Mouse (Mus musculus) hindbrain, postnatal 0 days (tissue): ENCODE measurements at regions not wholly inside any gene's neighbourhood (a gene's known extent, or its start where the extent isn't known, plus 50 kb on each side); places are given as distances from the start of the nearest gene placed in this dataset.

Experiments
- ATAC-seq: fragments of 200-750 bp; cut with Nextera tagmentation; 2 replicates; pipeline ENCODE4 v1.8.0; 2017; ENCODE audit warnings: mild to moderate bottlenecking, moderate TSS enrichment, moderate library complexity
- DNase-seq: peaks from one replicate; pipeline ENCODE4 v3.0.0-alpha.2; 2015; ENCODE audit warnings: low spot score
- H3K27ac ChIP-seq: fragments of 300-500 bp; sonication (generic); 2 replicates; pipeline ENCODE4 v1.5.1; 2014; ENCODE audit warnings: mild to moderate bottlenecking
- H3K27me3 ChIP-seq: fragments of 300-500 bp; sonication (generic); 2 replicates; pipeline ENCODE4 v1.6.1; 2014; ENCODE audit warnings: low read length, mixed read lengths; ENCODE audit not compliant: insufficient read depth
- H3K36me3 ChIP-seq: fragments of 300-500 bp; sonication (generic); 2 replicates; pipeline ENCODE4 v1.6.1; 2014; ENCODE audit warnings: low read length, mixed read lengths; ENCODE audit not compliant: insufficient read depth
- H3K4me1 ChIP-seq: fragments of 300-500 bp; sonication (generic); 2 replicates; pipeline ENCODE4 v1.6.1; 2014; ENCODE audit warnings: antibody characterized with exemption, low read length, mixed read lengths; ENCODE audit not compliant: insufficient read depth
- H3K4me2 ChIP-seq: fragments of 300-500 bp; sonication (generic); 2 replicates; pipeline ENCODE4 v1.6.1; 2014; ENCODE audit warnings: low read depth, mild to moderate bottlenecking, low read length, moderate library complexity, mixed read lengths
- H3K4me3 ChIP-seq: fragments of 300-500 bp; sonication (generic); 2 replicates; pipeline ENCODE4 v1.5.1; 2014; ENCODE audit warnings: low read length
- H3K9ac ChIP-seq: fragments of 300-500 bp; sonication (generic); replicated peaks from 2 replicates; pipeline ENCODE4 v1.6.1; 2014; ENCODE audit warnings: mild to moderate bottlenecking, low read length, moderate library complexity, mixed read lengths
- H3K9me3 ChIP-seq: fragments of 300-500 bp; sonication (generic); 2 replicates; pipeline ENCODE4 v1.6.1; 2016; ENCODE audit warnings: low read length, mixed read lengths
- CTCF ChIP-seq: IDR thresholded peaks from 2 replicates; pipeline ENCODE4 v1.5.1; 2016; ENCODE audit warnings: antibody characterized with exemption, control low read depth, low read depth
- WGBS: fragments of 180-500 bp; shearing (Covaris S2); extraction: QIAGEN DNeasy Blood & Tissue Kit; methylation state at CpG from one replicate; pipeline ENCODE4 v1.1.7; 2014; 5-methylcytosine and 5-hydroxymethylcytosine counted together

DNA sequence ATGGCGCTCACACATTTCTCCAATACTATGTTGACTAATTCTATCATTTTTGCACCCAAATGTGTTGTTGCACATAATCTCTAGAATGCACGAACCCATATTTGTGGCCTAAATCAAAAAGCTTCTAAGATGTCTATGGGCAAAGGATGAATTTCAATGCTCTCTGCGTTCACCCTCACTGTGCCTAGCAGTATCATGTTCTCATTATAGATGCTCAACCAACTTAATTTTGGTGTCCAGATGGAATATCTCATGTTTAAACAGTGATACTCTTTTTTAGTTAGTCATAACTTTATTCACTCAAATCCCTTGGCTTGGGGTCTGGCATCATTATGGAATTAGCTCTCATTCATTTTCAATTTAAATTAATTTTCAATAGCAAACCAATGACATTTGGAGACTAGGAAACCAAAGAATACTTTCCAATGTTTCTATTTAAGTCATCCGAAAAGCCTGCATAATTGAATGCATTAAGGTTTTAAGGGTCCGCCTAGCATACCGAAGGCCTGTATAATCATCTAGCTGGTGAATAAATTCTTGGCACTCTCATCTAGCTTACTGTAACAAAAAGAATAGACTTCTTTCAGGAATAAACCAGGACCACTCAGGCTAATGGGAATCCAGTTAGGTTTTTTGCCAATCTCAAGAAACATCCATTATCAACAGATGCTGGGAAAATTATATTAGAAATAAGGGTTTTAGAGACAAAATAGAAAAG, 1050.7 kb downstream of the Cdh8 start:
- Histone ChIP-seq H3K27me3 (no peaks in the 10 kb centered on the region), H3K27ac (no peak overlapping the region), H3K4me2 (no peak overlapping the region), H3K36me3 (no peaks in the 10 kb centered on the region), H3K9ac (no peak overlapping the region), H3K4me1 (no peaks in the 10 kb centered on the region), H3K9me3 (no peaks in the 10 kb centered on the region), H3K4me3 (no peak overlapping the region)
- 67% methylated on average over 6 of the region's 6 CpGs for WGBS
- DNase-seq (no peak), ATAC-seq (no peak)
- TF ChIP-seq CTCF = no peak

DNA sequence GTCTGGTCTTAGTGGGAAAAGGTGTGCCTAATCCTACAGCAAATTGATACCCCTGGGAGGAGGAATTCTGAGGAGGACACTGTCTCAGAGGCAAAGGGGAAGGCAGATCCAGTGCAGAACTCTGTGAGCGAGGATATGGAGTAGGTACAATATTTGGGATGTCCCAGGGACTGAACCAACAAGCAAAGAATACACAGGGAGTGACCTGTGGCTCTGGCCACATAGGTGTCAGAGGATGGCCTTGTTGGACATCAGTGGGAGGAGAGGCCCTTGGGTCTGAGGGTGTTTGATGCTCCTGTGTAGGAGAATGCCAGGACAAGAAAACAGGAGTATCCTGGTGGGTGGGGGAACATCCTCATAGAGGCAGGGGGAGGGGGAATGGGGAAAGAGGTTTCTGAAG, 1079.0 kb downstream of the Cdh8 start:
- 97% methylated on average over 1 of the region's 1 CpGs for WGBS
- H3K27ac ChIP-seq = no peak overlapping the region
- no peak overlapping the region for H3K9ac ChIP-seq
- H3K27me3 ChIP-seq = no peaks in the 10 kb centered on the region
- H3K4me3 ChIP-seq = no peak overlapping the region
- DNase-seq = no peak
- no peaks in the 10 kb centered on the region for H3K36me3 ChIP-seq
- no peak overlapping the region for H3K4me2 ChIP-seq
- H3K4me1 ChIP-seq = no peaks in the 10 kb centered on the region
- no peak for ATAC-seq
- no peaks in the 10 kb centered on the region for H3K9me3 ChIP-seq
- TF ChIP-seq CTCF = no peak

- H3K27ac ChIP-seq = no peak overlapping the region
- H3K4me3 ChIP-seq = no peak overlapping the region
- no peak overlapping the region for H3K9ac ChIP-seq
- H3K4me2 ChIP-seq = no peak overlapping the region
- H3K36me3 ChIP-seq = no peaks in the 10 kb centered on the region
- H3K27me3 ChIP-seq = no peaks in the 10 kb centered on the region
- no peak for TF ChIP-seq CTCF
- WGBS = 16% methylated on average over 2 of the region's 2 CpGs
- no peak for DNase-seq
- H3K9me3 ChIP-seq = no peaks in the 10 kb centered on the region
- ATAC-seq = no peak
- H3K4me1 ChIP-seq = no peaks in the 10 kb centered on the region
These were observed 1106.8 kb downstream of the Cdh8 start for GRCm38 (mm10) chr8:98309405-98309990.

DNA sequence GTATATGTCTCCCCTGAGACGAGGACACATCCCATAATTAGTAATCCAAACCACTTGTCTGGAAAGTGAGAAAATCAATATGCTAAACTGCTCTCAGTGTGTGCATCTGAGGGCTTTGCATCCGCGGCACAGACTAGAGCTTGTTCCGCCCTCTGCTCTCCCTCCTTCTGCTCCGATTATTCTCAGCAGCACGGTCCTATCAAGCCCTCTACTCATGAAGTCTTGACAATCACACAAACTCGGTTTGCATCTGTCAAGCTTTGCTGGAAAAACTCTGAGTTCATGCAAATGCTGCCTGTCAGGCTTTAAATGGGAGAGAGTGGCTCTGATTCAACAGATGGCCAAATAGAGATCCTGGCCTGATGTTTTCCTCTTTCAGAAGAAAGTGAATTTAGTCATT, 1121.3 kb downstream of the Cdh8 start:
- no peaks in the 10 kb centered on the region for H3K36me3 ChIP-seq
- no peaks in the 10 kb centered on the region for H3K4me1 ChIP-seq
- peak; percentile 8 for DNase-seq
- 32% methylated on average over 7 of the region's 7 CpGs for WGBS
- no peaks in the 10 kb centered on the region for H3K27me3 ChIP-seq
- no peak for TF ChIP-seq CTCF
- H3K27ac ChIP-seq = no peak overlapping the region
- no peaks in the 10 kb centered on the region for H3K9me3 ChIP-seq
- H3K4me2 ChIP-seq = peak overlapping the region; percentile 39; the same call in 1 of the 2 replicates
- no peak for ATAC-seq
- no peak overlapping the region for H3K9ac ChIP-seq
- H3K4me3 ChIP-seq = no peak overlapping the region

DNA sequence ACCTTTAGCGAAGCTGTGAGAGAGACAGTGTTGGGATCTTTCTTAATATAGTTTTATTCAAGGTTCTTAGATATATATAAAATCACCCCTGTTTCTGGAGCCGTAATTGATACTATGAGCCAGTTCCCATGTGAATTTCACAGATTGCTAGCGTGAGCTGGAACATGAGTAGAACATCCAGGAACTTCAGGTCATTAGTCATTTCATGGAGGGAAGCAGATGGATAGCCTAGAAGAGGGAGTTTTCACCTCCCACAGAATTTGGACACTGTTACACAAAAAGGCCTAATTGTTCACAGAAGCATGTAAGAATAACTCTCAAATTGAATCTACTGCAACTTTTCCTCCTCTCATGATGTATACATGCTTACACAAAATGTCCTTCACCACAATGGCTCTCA, 1156.0 kb downstream of the Cdh8 start:
- ATAC-seq = no peak
- no peak overlapping the region for H3K4me2 ChIP-seq
- no peak overlapping the region for H3K9ac ChIP-seq
- no peak for TF ChIP-seq CTCF
- H3K27me3 ChIP-seq = no peaks in the 10 kb centered on the region
- H3K4me3 ChIP-seq = no peak overlapping the region
- no peak for DNase-seq
- H3K9me3 ChIP-seq = no peaks in the 10 kb centered on the region
- no peaks in the 10 kb centered on the region for H3K36me3 ChIP-seq
- 79% methylated on average over 3 of the region's 3 CpGs for WGBS
- no peak overlapping the region for H3K27ac ChIP-seq
- H3K4me1 ChIP-seq = no peaks in the 10 kb centered on the region

- ATAC-seq = no peak
- DNase-seq = no peak
- Histone ChIP-seq H3K36me3 (no peaks in the 10 kb centered on the region), H3K9ac (no peak overlapping the region), H3K27ac (no peak overlapping the region), H3K9me3 (no peaks in the 10 kb centered on the region), H3K27me3 (no peaks in the 10 kb centered on the region), H3K4me2 (no peak overlapping the region), H3K4me1 (no peaks in the 10 kb centered on the region), H3K4me3 (no peak overlapping the region)
- no peak for TF ChIP-seq CTCF
- WGBS = 67% methylated on average over 6 of the region's 6 CpGs
These were observed 1172.8 kb downstream of the Cdh8 start for GRCm38 (mm10) chr8:98243328-98243926.

GRCm38 (mm10) chr8:98214019-98214418, 1202.3 kb downstream of the Cdh8 start:
- Histone ChIP-seq H3K27ac (no peak overlapping the region), H3K4me1 (no peaks in the 10 kb centered on the region), H3K9ac (no peak overlapping the region), H3K27me3 (no peaks in the 10 kb centered on the region), H3K4me2 (no peak overlapping the region), H3K36me3 (no peaks in the 10 kb centered on the region), H3K4me3 (no peak overlapping the region), H3K9me3 (no peaks in the 10 kb centered on the region)
- DNase-seq (no peak), ATAC-seq (no peak)
- TF ChIP-seq CTCF = no peak
